In genomic region chr5:118514842-118515241, GRCm38 (mm10) we compare ENCODE assay signal across 8 mouse cellular contexts. TPM values are rescaled to one million over a fixed set of nuclear protein-coding genes. Genes with fewer than 3 reads are reported as not detected.
DNase-seq lines count a peak whose midpoint lies in the region; ATAC-seq and TF ChIP-seq lines count a peak whose summit lies in the region.

No protein-coding gene starts in this region.

- peak overlapping the region; percentile 95 for H3K27ac ChIP-seq in gastrocnemius, adult 2 months
- H3K27ac ChIP-seq in forebrain, embryonic 14.5 days (ENCODE audit: low read depth, low read length) = 0 out of 2 replicates have a peak overlapping the region, but pooled peaks have one; percentile 11
- H3K27ac ChIP-seq in liver, embryonic 12.5 days = no peak overlapping the region

- peaks cover 22% of the 10 kb centered on the region for H3K4me1 ChIP-seq in forebrain, embryonic 14.5 days (ENCODE audit: control insufficient read depth, insufficient read depth, low read length)
- H3K4me1 ChIP-seq in liver, embryonic 12.5 days = peaks cover 35% of the 10 kb centered on the region

- peak; percentile 20 for DNase-seq in gastrocnemius, adult 2 months
- no peak for DNase-seq in gastrocnemius, postnatal 36 days
- DNase-seq in 3T3-L1 (ENCODE audit: low read depth, low spot score) = peak; percentile 85
- peak; percentile 49 for DNase-seq in forebrain, embryonic 14.5 days (ENCODE audit: low spot score)
- DNase-seq in layer of hippocampus, postnatal 14 days (ENCODE audit: low spot score in 2 of 2) = no peak
- no peak for DNase-seq in layer of hippocampus, adult 18-20 months (ENCODE audit: low spot score in 2 of 2)
- DNase-seq in adrenal gland, postnatal 36 days = no peak

- peak; percentile 24; the same call in 1 of the 2 replicates for ATAC-seq in forebrain, embryonic 14.5 days
- ATAC-seq in liver, embryonic 12.5 days = no peak

- 29% methylated on average over 5 of the region's 5 CpGs for WGBS in forebrain, embryonic 14.5 days
- 49% methylated on average over 5 of the region's 5 CpGs for WGBS in liver, embryonic 12.5 days (ENCODE audit: insufficient replicate concordance)

- H3K9ac ChIP-seq in forebrain, embryonic 14.5 days (ENCODE audit: low read length) = no peak overlapping the region
- H3K9ac ChIP-seq in liver, embryonic 12.5 days = no peak overlapping the region

- no peak for TF ChIP-seq CTCF in gastrocnemius, adult 2 months (IDR thresholded peaks at IDR 0.05)

- no peaks in the 10 kb centered on the region; the same call in 1 of the 2 replicates for H3K27me3 ChIP-seq in forebrain, embryonic 14.5 days (replicated peaks; ENCODE audit: control insufficient read depth, insufficient read depth, low read length)
- H3K27me3 ChIP-seq in liver, embryonic 12.5 days (replicated peaks) = peaks cover 73% of the 10 kb centered on the region

- no peaks in the 10 kb centered on the region for H3K9me3 ChIP-seq in forebrain, embryonic 14.5 days (replicated peaks; ENCODE audit: control insufficient read depth, low read length)
- no peaks in the 10 kb centered on the region for H3K9me3 ChIP-seq in liver, embryonic 12.5 days (replicated peaks)

- intact Hi-C loops in gastrocnemius, adult 2 months (cut with DNase I) = loop anchor here (1.0 to 5.0 kb wide), 3 partner anchors 43 to 183 kb away; partner anchors contain the start of gene Med13l
- intact Hi-C loops in gastrocnemius, postnatal 36 days (cut with DNase I) = loop anchor here (2.0 kb wide), 1 partner anchor 46 kb away; the partner anchor contains the start of gene Med13l

- H3K36me3 ChIP-seq in forebrain, embryonic 14.5 days (ENCODE audit: control insufficient read depth, insufficient read depth, low read length) = no peaks in the 10 kb centered on the region
- H3K36me3 ChIP-seq in liver, embryonic 12.5 days = no peaks in the 10 kb centered on the region

- peak overlapping the region; percentile 55 for H3K4me2 ChIP-seq in forebrain, embryonic 14.5 days (ENCODE audit: low read length)
- H3K4me2 ChIP-seq in liver, embryonic 12.5 days = peak overlapping the region; percentile 76

- peak overlapping the region; percentile 77 for H3K4me3 ChIP-seq in gastrocnemius, adult 2 months
- 0 out of 2 replicates have a peak overlapping the region, but pooled peaks have one; percentile 23 for H3K4me3 ChIP-seq in forebrain, embryonic 14.5 days (ENCODE audit: low read depth, low read length)
- H3K4me3 ChIP-seq in liver, embryonic 12.5 days = peak overlapping the region; percentile 53

RNA-seq across cellular contexts. Expression of gene Med13l, which starts 45.6 kb away (rescaled TPM):
- total RNA-seq in gastrocnemius, adult 2 months (2021) = 10 to 100 TPM; 21.5 to 28.3 TPM
- total RNA-seq in gastrocnemius, postnatal 36 days (2021) = 10 to 100 TPM; 20.4 to 22.4 TPM
- polyA plus RNA-seq in forebrain, embryonic 14.5 days (2014; fragmentation: Nextera tagmentation; extraction: Ambion mirVana) = 14.6 and 18.9 TPM in 2 replicates
- polyA plus RNA-seq in liver, embryonic 12.5 days (2016; fragmentation: Nextera tagmentation; extraction: Ambion mirVana) = 13.0 and 13.8 TPM in 2 replicates
- 10 to 100 TPM; 74.8 to 75.7 TPM for total RNA-seq in layer of hippocampus, postnatal 14 days (2021)
- total RNA-seq in layer of hippocampus, adult 18-20 months (2021) = 100 to 1,000 TPM; 113 TPM
- 10 to 100 TPM; 36.3 to 42.5 TPM for total RNA-seq in adrenal gland, postnatal 36 days (2021)

Comparison
In these comparisons a context has a peak if more than half of its experiments do, and no peak if none do; other contexts are left out.
1. DNase-seq: peak in gastrocnemius, adult 2 months (single experiment), 3T3-L1 (single experiment) and forebrain, embryonic 14.5 days (single experiment); none in gastrocnemius, postnatal 36 days (0 of 2), layer of hippocampus, postnatal 14 days (0 of 2), layer of hippocampus, adult 18-20 months (0 of 2) and adrenal gland, postnatal 36 days (0 of 2).
2. H3K4me3 ChIP-seq: peak in every context shown above with its lines; median percentile 77 in gastrocnemius, adult 2 months; 53 in liver, embryonic 12.5 days; 23 in forebrain, embryonic 14.5 days.